Mouse (Mus musculus): ENCODE results near the gene Cep104. TPM values are rescaled to one million over a fixed set of nuclear protein-coding genes. Genes with fewer than 3 reads are reported as not detected.

Gene Cep104
- total RNA-seq, 2 experiments from 2014 or later = 26.5 to 27.9 TPM

DNA sequence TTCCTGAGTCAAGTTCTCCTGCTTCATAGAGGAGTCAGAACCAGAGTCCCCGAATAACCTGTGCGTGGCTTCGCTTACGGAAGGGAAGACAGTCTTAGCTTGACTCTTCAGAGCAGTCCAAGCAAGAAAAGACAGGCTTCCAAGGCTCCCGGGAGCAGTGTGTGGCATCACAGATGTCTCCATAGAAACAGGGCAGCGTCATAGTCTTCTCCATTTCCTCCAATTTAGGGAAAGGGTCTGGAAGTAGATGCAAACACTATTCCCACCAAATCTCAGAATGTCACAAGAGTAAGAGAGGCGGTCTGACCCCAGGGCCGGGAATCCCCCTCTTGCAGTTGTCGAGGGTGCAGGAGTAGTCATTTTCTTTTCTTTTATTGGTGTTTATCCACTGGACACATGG, 67.6 kb downstream of the Cep104 start, which contains the start of gene Ccdc27:
TSS of gene Ccdc27 (minus strand) at position 101 of the 400 bp plus-strand sequence.
- DNase-seq (ENCODE audit: low spot score) = no peak

DNA sequence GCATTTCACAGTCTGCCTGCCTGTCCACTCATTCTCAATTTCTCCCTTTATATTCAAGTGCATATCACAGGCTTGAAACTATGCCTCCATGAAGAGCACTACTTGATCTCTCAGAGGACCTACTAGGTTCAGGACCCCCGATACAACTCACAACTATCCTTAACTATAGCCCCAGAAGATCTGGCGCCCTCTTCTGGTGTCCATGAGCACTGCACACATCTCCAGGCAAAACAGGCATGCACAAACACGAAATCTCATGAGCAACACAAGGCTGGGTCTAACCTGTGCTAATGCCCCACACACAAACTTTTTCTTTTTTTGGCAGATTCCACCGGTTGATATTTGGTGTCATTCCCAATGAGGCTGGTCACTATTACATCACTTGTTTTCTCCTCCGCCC, 70.8 kb downstream of the Cep104 start:
- no peak for DNase-seq (ENCODE audit: low spot score)

DNA sequence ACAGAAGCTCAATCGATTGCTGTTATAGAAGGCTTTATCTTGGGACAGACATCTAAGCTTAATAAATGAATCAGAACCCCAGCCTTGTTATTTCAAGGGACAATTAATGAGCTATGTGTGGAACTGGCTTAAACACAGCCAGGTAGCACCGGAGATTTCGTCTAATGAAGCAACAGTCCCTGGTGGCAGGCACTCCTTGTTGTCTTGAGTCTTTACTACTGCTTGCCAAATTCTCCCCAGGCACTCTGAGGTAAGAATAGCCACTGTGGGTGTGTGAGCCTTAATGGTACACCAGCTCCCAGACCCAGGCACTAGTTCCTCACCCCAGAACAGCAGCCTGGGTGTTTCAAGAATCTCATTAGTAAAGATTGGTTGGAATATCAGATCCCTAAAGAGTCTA, 76.4 kb downstream of the Cep104 start:
- DNase-seq (ENCODE audit: low spot score) = no peak

DNA sequence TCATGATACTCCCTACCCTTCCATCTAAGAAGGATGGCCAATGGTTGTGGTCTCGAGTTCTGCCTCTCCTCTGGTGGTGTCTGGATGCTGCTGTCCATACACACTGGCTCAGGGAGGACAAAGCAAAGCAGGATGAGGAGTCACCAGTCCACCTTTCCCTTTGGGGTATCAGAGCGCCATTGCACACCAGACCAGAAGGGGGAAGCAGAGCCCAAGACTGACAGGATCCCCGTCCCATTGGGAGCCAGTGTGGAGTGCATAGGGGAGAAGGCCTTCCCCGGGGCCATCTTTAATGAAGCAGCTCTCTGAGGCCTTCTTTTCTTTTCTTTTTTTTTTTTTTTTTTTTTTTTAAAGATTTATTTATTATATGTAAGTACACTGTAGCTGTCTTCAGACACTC, 78.1 kb downstream of the Cep104 start:
- no peak for DNase-seq (ENCODE audit: low spot score)

DNA sequence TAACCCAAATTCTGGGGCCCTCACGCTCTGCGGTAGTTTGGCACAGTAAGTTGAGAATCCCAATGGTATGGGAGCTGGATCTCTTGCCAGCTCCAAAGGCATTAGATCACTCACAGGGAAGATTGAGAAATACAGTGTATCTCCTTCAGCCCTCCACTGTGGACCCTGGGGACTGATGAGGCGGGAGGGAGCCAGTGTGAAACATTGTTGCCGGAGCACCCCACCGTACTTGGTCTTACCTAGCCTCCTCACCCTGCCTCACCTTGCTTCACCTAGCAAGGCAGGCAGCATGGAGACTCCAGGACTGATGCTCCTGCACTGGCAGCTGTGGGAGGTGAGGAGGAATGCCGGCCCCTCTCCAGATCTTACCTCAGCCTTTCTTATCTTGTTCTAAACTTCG, 80.5 kb downstream of the Cep104 start:
- peak; percentile 34 for DNase-seq (ENCODE audit: low spot score)

DNA sequence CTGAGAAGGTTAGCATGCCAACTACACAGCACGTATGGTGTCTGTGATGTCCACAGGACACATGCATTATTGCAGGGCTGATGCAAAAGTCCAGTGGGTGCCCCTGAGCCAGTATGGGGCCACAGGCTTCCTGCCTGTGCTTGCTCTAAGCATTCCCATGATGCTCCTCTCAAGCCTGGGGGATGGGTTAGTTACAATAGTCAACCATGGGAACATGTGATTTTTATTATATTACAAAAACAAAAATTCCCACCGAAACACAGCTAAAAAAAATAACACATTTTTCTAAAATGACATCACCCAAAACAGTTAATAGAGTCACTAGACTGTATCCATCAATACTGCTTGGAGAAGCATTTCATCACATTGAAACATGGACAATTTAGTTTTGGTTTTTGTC, 81.1 kb downstream of the Cep104 start:
- no peak for DNase-seq (ENCODE audit: low spot score)

DNA sequence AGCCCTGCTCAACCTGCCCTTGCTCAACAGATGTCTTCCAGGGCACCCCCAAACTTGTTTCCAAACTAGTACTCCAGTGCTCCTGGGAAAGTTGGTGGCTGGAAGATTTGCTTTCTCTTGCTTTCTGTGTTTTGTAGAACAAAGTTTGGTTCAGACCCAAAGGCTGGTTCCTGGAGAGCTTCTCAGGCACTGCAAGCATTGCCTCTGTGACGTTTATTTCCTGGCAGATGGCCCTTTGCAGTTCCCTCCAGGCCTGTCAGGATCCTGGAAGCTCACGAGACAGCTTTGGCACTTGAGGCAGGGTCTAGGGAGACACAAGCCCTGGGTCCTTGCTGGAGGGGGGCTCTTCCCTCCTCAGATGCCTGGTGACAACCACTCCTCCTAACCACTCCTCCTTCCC, 81.7 kb downstream of the Cep104 start:
- peak; percentile 10 for DNase-seq (ENCODE audit: low spot score)

DNA sequence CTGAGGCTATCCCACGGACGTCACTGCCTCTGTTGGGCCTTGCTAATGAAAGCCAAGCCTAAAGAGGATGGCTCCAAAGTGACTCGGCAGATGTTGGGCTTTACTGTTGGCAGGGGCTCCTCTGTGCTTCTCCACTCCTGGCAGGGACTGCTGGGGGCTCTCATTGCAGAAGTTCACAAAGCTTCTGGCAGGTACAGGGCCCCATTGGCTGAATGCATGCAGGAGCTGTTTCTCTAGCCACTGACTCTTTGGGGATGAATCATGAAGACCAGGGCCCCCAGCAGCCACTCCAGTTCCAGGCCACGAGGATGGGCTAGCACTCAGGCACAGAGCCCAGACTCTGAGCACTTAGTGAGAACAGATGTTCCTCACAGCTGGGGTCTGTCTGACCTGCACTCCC, 82.7 kb downstream of the Cep104 start:
- DNase-seq (ENCODE audit: low spot score) = no peak

Other genes with a start within 250 kb of the Cep104 start
- 10 to 100 TPM; 16.4 to 19.5 TPM for gene A430005L14Rik, start 18.0 kb upstream of the Cep104 start, total RNA-seq (2021)
- under 1 TPM; 0.74 to 0.98 TPM for gene Dffb, start 68 bp upstream of the Cep104 start, total RNA-seq (2021)
- 10 to 100 TPM; 26.3 to 27.8 TPM for gene Lrrc47, start 36.5 kb downstream of the Cep104 start, total RNA-seq (2021)
- 1 to 10 TPM; 1.4 to 2.2 TPM for gene Smim1, start 51.0 kb downstream of the Cep104 start, total RNA-seq (2021)
- not detected for gene Ccdc27, start 67.5 kb downstream of the Cep104 start, total RNA-seq (2021)
- gene Trp73, start 165.0 kb downstream of the Cep104 start, total RNA-seq (2021) = not detected
- 10 to 100 TPM; 12.0 to 12.9 TPM for gene Wrap73, start 167.2 kb downstream of the Cep104 start, total RNA-seq (2021)
- 100 to 1,000 TPM in 1 of 2 experiments, 10 to 100 TPM in 1; 93.9 to 108 TPM for gene Tprgl, start 185.5 kb downstream of the Cep104 start, total RNA-seq (2021)
- under 1 TPM; 0.25 to 0.40 TPM for gene Megf6, start 195.5 kb downstream of the Cep104 start, total RNA-seq (2021)

All from gastrocnemius, adult 18-20 months (tissue).